Mouse (Mus musculus): Measurements from ENCODE around the gene Dcst2.

- TF ChIP-seq ZNF384 (IDR thresholded peaks at IDR 0.05; ENCODE audit: low read depth, low read length) (no peak), CHD2 (IDR thresholded peaks at IDR 0.05; ENCODE audit: low read depth, low read length) (no peak)
These were observed 42.7 kb upstream of the Dcst2 start for GRCm38 (mm10) chr3:89318971-89319590.

All from ES-E14 (cell line).